Mouse (Mus musculus) splenic B cell, adult 2 months (primary cell): ENCODE measurements around the gene Mcpt4.
"Not testable (repeated sequence)": the region's sequence is repeated elsewhere in the genome, so short reads cannot be mapped to it uniquely, and the experiment has no call there.

Experiments used
- DNase-seq: peaks from one replicate; pipeline ENCODE4 v3.0.0-alpha.2; 2011; ENCODE audit warnings: low read depth, low spot score
- H3K27me3 ChIP-seq: 2 replicates; pipeline ENCODE4 v1.6.1; 2012; ENCODE audit warnings: mild to moderate bottlenecking, low read length, moderate library complexity, mixed read lengths; ENCODE audit not compliant: control insufficient read depth, poor library complexity, insufficient read depth, severe bottlenecking
- H3K36me3 ChIP-seq: 2 replicates; pipeline ENCODE4 v1.6.1; 2012; ENCODE audit warnings: mild to moderate bottlenecking, low read length, moderate library complexity, mixed read lengths; ENCODE audit not compliant: control insufficient read depth, poor library complexity, insufficient read depth, severe bottlenecking

Gene Mcpt4

GRCm38 (mm10) chr14:56062213-56062612, at the start of gene Mcpt4:
Gene Mcpt4, minus strand, starts transcription at chr14:56062313.
- H3K36me3 ChIP-seq, H3K27me3 ChIP-seq, DNase-seq: not testable (repeated sequence)

DNA sequence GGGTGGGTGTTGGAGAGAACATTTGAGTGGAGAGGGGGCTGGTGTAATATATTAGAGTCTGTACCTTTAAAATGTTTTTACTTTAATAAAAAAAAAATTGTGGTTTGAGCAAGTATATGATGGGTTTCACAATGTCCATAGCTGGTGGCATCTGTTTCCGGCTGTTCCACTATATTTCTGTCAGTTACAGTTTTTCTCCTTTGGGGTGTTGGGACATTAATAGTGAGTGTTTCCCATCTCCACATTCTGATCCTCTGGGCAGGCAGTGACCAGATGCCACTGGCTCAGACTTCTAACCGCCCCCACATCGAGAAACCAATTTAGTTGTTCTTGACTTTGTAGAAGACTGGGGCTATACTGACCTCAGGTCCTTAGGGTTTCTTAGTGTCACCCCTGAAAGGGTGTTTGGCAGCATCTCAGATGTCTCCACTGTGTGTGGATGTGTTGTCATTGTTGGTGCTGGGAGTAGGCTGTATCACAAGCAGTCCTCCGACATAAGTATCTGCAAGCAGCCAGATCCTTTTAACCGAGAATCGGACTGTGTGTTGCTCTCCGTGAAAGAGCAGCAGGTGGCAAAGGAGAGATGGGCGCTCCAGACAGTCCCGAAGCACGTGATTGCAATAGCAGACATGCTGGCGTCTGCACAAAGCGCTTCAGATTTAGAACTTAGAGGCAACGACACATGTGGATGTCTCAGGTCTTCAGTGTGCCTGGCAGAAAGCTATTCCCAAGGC, 43.5 kb upstream of the Mcpt4 start:
- Histone ChIP-seq H3K36me3 (no peaks in the 10 kb centered on the region), H3K27me3 (no peaks in the 10 kb centered on the region)
- DNase-seq, result no peak

DNA sequence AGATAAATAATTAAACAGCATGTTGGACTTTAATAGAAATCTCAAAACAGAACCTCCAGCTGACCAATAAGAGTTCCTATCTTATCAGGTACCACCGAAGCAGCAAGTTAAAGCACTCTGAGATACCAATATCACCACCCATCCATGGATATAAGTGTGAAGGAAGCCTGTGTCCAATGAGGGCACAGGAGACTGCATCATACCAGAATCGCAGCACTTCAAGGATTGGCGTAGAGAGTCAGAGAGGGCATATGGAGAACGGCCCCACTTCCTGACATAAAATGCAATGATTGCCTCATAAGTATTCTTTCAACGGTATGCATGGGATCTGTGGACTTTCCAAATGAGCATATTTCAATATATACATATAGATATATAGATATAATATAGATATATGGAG, 42.9 kb upstream of the Mcpt4 start:
- DNase-seq, result no peak
- no peaks in the 10 kb centered on the region for H3K36me3 ChIP-seq
- no peaks in the 10 kb centered on the region for H3K27me3 ChIP-seq

- Histone ChIP-seq H3K27me3 (no peaks in the 10 kb centered on the region), H3K36me3 (no peaks in the 10 kb centered on the region)
- DNase-seq, result no peak
Observed at GRCm38 (mm10) chr14:56103452-56103851, 41.3 kb upstream of the Mcpt4 start.

GRCm38 (mm10) chr14:56102386-56102785, 40.3 kb upstream of the Mcpt4 start, which contains the start of gene Ctsg:
Gene Ctsg, minus strand, starts transcription at chr14:56102574.
- H3K27me3 ChIP-seq, result no peaks in the 10 kb centered on the region
- H3K36me3 ChIP-seq, result no peaks in the 10 kb centered on the region

GRCm38 (mm10) chr14:56098940-56099339, 36.8 kb upstream of the Mcpt4 start:
- Histone ChIP-seq H3K27me3 (no peaks in the 10 kb centered on the region), H3K36me3 (no peaks in the 10 kb centered on the region)
- peak; percentile 6 for DNase-seq

More at GRCm38 (mm10) chr14:56102386-56102785, 40.3 kb upstream of the Mcpt4 start, which contains the start of gene Ctsg:
- no peak for DNase-seq

GRCm38 (mm10) chr14:56097597-56097996, 35.5 kb upstream of the Mcpt4 start:
- Histone ChIP-seq H3K27me3 (no peaks in the 10 kb centered on the region), H3K36me3 (no peaks in the 10 kb centered on the region)
- DNase-seq, result no peak

DNA sequence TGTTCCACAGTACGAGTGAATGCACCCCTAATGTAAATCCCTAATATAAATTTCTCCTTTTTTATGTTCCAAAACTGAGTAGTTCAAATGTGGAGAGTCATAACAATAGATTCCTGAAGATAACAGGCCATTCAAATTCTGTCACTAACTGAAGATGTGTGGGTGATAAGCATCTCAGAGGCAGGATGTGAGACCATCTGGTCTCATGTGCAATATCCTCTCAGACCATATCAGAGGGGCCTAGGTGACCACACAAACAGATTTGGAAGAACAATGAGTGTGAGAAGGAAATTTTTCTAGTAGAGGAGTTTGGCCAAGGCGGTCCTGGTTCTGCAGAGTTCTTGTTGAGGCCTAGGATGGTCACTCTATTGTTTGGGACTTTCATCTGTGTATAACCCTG, 31.2 kb upstream of the Mcpt4 start:
- Histone ChIP-seq H3K36me3 (no peaks in the 10 kb centered on the region), H3K27me3 (no peaks in the 10 kb centered on the region)
- DNase-seq, result no peak

- no peak for DNase-seq
- H3K36me3 ChIP-seq, result no peaks in the 10 kb centered on the region
Observed at GRCm38 (mm10) chr14:56086711-56087110, 24.6 kb upstream of the Mcpt4 start.

DNA sequence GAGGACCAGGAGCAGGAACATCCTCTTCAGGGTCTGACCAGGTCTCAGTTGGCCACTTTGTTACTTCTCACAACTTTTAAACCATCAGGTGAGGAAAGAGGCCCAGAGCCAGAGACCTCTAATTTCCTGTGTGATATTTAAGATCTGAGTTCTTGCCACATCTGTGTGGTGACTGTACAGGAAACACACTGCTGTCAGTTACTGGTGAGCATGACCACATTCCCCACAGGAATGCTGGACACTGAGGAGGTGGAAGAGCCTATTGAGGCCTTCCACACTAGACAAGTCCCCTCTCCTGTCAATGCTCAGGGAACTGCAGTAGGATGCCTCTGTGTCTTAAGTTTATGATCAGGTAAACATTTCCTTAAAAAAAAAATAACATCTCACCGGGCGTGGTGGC, 23.1 kb upstream of the Mcpt4 start, which contains the start of gene Mcpt8:
Mcpt8 (minus strand) TSS at position 107 of the 400 bp plus-strand sequence.
- no peaks in the 10 kb centered on the region for H3K27me3 ChIP-seq

More at GRCm38 (mm10) chr14:56086711-56087110, 24.6 kb upstream of the Mcpt4 start:
- H3K27me3 ChIP-seq, result no peaks in the 10 kb centered on the region

GRCm38 (mm10) chr14:56082016-56082415, 19.9 kb upstream of the Mcpt4 start:
- Histone ChIP-seq H3K36me3 (no peaks in the 10 kb centered on the region), H3K27me3 (no peaks in the 10 kb centered on the region)
- DNase-seq, result no peak

More for the DNA sequence above, 23.1 kb upstream of the Mcpt4 start, which contains the start of gene Mcpt8:
- no peaks in the 10 kb centered on the region for H3K36me3 ChIP-seq
- no peak for DNase-seq

- DNase-seq, result no peak
- Histone ChIP-seq H3K36me3 (no peaks in the 10 kb centered on the region), H3K27me3 (no peaks in the 10 kb centered on the region; the same call in 1 of the 2 replicates)
Observed at GRCm38 (mm10) chr14:56057722-56058121, 4.4 kb downstream of the Mcpt4 start.

DNA sequence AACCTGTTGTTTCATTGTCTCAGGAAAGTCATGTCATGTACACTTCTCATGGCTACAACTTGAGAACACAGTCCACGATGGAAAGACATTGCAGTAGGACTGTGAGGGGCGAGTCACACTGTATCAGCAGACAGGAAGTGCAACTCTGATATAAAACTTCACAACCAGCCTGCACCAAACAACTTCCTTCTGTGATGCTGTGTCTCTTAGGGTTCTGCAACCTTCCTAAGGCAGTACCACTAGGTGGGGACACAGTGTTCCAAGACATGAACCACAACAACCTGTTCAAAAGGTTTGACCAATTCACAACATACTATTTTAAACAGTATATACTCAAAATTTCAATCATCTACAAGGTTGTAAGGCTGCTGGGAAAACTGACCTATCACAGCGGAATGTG, 6.7 kb downstream of the Mcpt4 start:
- Histone ChIP-seq H3K27me3 (no peaks in the 10 kb centered on the region), H3K36me3 (no peaks in the 10 kb centered on the region)
- DNase-seq, result no peak

- H3K27me3 ChIP-seq, DNase-seq: not testable (repeated sequence)
Observed at GRCm38 (mm10) chr14:56041792-56042191, 20.3 kb downstream of the Mcpt4 start, which contains the start of gene Mcpt2. Gene Mcpt2, plus strand, starts transcription at chr14:56042041.

GRCm38 (mm10) chr14:56034433-56034832, 27.7 kb downstream of the Mcpt4 start:
- no peak for DNase-seq
- Histone ChIP-seq H3K36me3 (no peaks in the 10 kb centered on the region), H3K27me3 (no peaks in the 10 kb centered on the region)

More at GRCm38 (mm10) chr14:56041792-56042191, 20.3 kb downstream of the Mcpt4 start, which contains the start of gene Mcpt2:
- not testable (repeated sequence) for H3K36me3 ChIP-seq
